Mouse (Mus musculus): ENCODE results near the gene Nbas.

Gene Nbas

GRCm38 (mm10) chr12:13268826-13269449 is at the start of gene Nbas:
Gene Nbas, plus strand, starts transcription at chr12:13269133.
- DNase-seq (ENCODE audit: low read depth in 1 of 2, low spot score in 2 of 2): peak; percentile 34 to 47

DNA sequence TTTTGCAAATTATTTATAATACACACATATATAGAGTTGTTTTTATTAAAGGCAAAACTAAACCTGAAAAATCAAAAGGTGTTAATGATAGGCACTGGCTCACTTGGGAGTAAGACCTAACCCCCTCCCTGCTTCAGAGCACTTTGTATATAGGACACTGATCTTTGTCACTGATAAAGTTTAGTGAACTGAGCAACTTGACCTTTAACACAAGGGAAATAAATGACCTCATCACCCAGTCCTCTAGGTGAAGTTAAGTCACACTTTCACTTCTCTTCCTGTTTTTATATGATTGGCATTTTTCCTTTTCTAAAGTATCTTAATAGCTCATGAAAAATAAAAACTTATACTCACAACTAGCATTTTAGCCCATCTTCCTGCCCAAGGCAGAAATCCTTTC is 26.5 kb upstream of the Nbas start:
- no peak for DNase-seq (ENCODE audit: low read depth in 1 of 2, low spot score in 2 of 2)

DNA sequence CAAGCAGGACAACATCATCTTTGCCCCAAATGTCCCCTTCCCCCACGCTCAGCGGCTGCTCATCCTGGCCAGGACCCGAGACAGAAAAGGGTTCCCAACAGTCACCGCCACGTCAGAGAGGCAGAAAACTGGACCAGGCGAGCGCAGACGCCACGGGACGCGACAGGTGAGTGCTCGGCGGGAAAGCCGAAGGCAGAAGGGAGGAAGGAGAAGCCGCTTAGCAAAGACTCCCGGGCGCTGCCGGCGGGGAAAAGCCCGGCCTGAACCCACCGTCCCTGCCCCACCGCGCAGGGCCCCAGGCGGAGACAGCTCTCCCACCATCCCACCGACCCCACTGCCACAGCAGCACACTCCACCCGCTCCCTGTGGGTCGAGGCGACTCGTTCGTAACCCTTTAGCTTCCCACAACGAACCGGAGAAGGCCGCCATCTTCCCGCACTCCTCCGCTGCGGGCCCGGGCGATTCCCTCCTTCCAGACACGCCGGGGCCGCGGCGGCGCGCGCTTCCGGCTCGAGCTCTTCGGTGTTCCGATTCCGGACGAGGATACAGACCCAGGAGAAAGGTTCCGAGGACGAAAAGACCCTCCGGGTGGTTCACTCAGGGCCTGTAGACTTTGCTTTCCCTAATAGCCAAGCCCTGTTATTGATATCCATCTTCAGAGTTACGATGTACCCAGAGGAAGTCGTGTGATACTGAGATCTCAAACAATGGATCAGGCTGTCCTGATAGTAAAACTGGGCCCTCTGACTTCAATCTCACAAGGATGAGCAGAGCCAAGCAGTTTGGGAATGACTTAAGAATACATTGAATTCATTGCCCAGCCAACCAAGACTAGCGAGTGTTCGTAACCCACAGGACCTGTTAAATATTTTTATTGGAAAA is 20.0 kb upstream of the Nbas start, which contains the start of gene Ddx1:
Gene Ddx1, minus strand, starts transcription at position 523 of the 882 bp plus-strand sequence.
- DNase-seq (ENCODE audit: low read depth in 1 of 2, low spot score in 2 of 2): peak; percentile 40 to 50

DNA sequence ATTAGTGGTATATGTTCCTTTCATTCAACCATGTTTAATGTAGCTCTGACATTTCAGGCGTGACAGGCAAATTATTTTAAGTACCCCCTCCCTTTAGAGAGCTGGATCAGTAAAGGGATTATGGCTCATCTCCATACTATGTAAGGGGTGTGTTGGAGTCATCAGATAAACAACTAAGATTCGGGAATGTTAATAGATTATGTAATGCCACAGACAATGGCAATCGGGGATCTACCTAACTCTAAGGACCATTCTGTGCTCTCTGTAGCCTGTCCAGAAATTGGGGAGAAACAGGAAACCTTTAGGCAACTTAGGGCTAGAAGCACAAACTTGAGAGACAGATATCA is 19.4 kb upstream of the Nbas start:
- no peak for DNase-seq (ENCODE audit: low read depth in 1 of 2, low spot score in 2 of 2)

DNA sequence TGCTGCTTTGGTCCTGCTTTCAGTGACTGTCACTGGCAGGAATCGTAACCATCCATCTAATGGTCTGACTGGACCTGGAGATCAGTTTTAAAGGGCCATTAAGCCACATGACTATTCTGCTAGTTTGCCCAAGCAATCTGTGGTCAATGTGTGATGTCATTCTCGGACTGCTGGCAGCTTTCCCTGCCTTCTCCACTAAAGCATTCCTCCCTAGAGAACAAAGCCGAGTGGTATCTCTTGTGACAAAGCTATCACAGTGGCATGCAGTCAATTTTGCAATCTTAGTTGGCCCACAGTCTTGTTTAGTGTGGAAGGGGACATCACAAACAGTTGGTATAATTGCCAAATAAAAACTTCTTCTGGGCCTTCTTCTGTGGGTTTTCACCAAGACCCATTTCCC is 13.9 kb upstream of the Nbas start:
- DNase-seq (ENCODE audit: low read depth in 1 of 2, low spot score in 2 of 2): no peak

DNA sequence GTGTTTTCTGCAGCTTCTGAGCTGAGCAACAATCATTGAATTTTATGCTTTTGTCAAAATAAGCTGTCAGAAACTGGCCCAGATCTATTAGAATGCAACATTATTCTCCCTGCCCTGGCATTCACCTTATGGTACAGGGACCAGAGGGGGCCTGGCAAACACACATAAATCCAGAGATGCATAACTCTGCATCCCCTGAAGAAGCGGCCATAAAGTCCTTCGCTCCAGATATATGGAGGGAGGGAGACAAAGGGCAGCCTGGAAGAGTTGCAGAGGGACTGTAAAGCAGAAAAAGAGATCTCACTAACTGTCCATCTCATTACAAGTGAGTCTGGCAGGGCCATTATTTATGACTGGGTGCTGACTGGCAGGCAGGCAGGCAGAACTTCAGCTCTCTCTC is 13.2 kb upstream of the Nbas start:
- no peak for DNase-seq (ENCODE audit: low read depth in 1 of 2, low spot score in 2 of 2)

- DNase-seq (ENCODE audit: low read depth in 1 of 2, low spot score in 2 of 2): no peak
These were observed 521 bp upstream of the Nbas start for GRCm38 (mm10) chr12:13268412-13268811.

- no peak for DNase-seq (ENCODE audit: low read depth in 1 of 2, low spot score in 2 of 2)
These were observed 847 bp downstream of the Nbas start for GRCm38 (mm10) chr12:13269570-13270390.

- DNase-seq (ENCODE audit: low read depth in 1 of 2, low spot score in 2 of 2): no peak
These were observed 22.5 kb downstream of the Nbas start for GRCm38 (mm10) chr12:13291453-13291852.

DNA sequence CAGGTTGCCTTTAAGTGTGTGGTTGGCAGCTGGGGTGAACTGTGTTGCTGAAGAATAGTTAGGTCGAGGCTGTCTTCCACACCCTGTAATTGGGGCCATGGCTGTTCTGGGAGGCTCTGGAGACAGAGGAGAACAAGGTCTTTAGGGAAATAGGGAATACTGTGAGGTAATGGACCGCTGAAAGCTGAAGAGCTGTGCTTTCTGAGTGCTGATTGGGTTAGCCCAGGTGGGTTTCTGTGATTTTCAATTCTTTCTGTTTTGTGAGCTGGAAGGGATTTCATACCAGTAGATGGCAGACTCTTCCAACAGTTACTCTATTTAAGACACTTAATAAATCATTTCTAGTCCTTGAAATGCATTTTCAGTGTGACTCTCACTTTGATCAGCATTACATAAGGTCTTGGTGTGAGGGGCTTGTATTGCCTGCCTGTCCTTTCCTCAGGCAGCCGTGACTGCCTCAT is 24.5 kb downstream of the Nbas start:
- no peak for DNase-seq (ENCODE audit: low read depth in 1 of 2, low spot score in 2 of 2)

DNA sequence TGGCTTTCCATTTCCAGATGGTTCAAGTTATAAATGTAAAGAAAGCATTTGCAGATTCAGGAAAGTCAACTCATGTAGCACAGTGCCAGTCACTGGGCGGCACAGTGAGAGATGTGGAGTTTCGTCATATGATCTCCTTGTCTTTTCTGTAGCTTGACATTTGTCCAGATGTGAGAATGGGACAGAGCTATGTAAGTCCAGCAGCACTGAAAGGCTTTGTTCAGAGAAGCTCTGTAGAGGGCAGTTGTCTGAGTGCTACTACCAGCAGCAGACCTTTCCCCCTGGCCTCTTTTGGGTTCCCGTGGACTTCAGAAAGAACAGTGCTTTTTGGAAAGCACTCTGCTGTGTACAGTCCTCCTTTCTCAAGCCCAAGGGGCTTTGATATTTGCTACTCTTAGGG is 34.1 kb downstream of the Nbas start:
- no peak for DNase-seq (ENCODE audit: low read depth in 1 of 2, low spot score in 2 of 2)

GRCm38 (mm10) chr12:13313966-13314365 is 45.0 kb downstream of the Nbas start:
- no peak for DNase-seq (ENCODE audit: low read depth in 1 of 2, low spot score in 2 of 2)

GRCm38 (mm10) chr12:13314384-13314783 is 45.5 kb downstream of the Nbas start:
- DNase-seq (ENCODE audit: low read depth in 1 of 2, low spot score in 2 of 2): no peak

DNA sequence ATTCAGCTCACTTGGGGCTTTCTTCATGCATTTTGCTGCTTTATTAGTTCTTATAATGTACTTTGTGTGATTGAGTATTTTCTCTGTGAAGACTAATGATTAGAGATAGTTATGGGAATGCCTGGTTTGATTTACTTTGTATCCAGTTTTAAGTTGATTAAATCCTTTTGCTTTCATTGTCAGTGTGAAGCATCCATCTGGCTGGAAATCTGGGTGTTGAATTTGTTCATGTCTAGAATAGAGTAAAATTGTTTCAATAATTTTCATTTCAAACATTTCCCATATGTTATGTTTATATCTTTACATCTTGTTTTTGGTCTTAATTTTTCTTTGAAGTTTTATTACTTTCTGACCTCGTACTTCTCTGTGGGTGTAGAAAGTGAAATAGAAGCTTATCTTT is 46.1 kb downstream of the Nbas start:
- DNase-seq (ENCODE audit: low read depth in 1 of 2, low spot score in 2 of 2): no peak

DNA sequence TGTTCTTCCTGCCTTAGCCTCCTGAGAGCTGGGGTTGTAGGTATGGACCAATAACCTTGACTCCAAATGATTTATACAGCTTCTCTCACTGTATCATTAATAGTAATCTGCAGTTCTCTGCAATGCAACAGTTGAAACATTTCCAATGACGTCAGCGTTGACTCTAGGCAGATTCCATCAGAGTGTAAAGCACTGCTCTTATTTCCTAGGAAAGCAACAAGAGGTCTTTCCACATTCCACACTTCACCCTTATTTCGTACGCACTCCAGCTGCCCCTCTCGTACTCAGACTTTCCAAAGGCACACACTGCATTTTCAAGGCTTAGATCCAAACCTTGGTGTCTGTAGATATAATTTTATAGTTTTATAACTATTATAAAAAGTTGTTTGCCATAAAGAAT is 73.6 kb downstream of the Nbas start:
- DNase-seq (ENCODE audit: low read depth in 1 of 2, low spot score in 2 of 2): no peak

- DNase-seq (ENCODE audit: low read depth in 1 of 2, low spot score in 2 of 2): no peak
These were observed 87.3 kb downstream of the Nbas start for GRCm38 (mm10) chr12:13356201-13356600.

- no peak for DNase-seq (ENCODE audit: low read depth in 1 of 2, low spot score in 2 of 2)
These were observed 87.8 kb downstream of the Nbas start for GRCm38 (mm10) chr12:13356769-13357168.

GRCm38 (mm10) chr12:13357229-13357628 is 88.3 kb downstream of the Nbas start:
- DNase-seq (ENCODE audit: low read depth in 1 of 2, low spot score in 2 of 2): no peak

DNA sequence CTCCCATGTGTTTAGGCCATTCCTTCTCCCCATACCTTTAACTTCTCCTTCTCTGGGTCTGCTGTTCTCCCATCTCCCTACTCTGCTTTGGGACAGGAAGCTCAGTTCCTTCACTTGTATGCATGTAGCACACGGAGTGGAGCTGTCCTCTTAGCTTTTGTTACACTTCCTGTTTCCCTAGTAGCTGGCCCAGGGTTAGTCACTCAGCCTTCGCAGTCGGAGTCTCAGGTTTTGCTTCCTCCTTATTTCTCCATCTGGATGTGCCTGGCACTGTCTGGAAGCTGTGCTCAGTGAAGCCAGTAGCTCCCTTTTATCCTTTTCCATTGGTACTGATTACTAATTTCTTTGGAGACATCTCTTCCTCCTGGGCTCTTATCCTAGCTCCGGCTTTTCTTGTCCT is 89.9 kb downstream of the Nbas start:
- no peak for DNase-seq (ENCODE audit: low read depth in 1 of 2, low spot score in 2 of 2)

DNA sequence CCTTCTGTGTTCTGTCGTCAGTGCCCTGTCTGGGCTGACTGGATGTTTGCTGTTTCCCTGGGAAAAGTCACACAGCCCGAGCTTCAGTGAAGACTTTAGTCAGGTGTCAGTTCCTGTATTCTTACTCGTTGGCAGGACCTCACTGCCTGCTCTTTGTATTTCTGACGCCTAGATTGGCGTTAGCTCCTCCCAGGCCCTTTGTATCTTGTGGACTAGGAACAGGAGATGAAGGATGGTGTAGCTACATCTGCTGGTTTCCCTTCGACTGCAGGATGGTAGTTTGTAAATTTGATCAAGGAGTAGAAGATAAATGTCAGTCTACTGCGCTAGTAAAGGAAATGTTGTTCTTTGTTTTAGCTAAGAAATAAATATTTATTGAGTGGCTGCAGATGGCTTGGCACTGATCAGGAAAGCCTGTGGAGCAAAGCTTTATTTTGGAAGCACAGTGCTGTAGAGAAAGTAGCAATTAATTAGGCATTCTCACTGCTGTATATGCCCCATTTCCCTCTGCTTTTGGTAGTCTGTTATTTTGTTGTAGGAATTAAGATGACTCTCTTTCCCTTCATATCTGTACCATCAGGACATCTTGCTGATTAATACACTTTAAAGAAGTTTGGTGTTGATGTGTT is 91.4 kb downstream of the Nbas start:
- DNase-seq (ENCODE audit: low read depth in 1 of 2, low spot score in 2 of 2): no peak

DNA sequence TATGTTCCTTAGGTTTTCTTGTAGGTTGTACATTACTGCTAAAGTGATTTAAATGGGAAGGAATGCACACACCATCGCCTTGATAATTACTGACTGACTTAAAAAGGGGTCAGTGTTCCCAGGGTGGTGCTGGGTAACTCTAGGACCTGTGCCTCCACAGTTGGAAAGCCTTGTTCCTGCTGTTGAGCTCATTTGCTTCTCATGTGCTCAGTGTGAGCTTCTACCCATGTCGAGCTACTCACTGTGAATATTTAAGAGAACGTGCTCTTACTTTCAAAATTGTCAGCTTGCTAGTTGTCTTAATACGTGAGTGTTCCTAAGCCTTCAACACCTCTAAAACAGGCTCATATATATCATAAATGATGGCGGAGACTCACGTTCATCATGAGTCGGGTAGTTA is 112.6 kb downstream of the Nbas start:
- DNase-seq (ENCODE audit: low read depth in 1 of 2, low spot score in 2 of 2): no peak
